Mouse (Mus musculus) hindlimb bud, embryonic 11.5 days (tissue): Measurements from ENCODE around the gene Tmem136.

Experiments
- DNase-seq: peaks from one replicate; pipeline ENCODE4 v3.0.0-alpha.2; 2012; ENCODE audit warnings: low read depth, low spot score; ENCODE audit errors: extremely low spot score

Tmem136 gene

DNA sequence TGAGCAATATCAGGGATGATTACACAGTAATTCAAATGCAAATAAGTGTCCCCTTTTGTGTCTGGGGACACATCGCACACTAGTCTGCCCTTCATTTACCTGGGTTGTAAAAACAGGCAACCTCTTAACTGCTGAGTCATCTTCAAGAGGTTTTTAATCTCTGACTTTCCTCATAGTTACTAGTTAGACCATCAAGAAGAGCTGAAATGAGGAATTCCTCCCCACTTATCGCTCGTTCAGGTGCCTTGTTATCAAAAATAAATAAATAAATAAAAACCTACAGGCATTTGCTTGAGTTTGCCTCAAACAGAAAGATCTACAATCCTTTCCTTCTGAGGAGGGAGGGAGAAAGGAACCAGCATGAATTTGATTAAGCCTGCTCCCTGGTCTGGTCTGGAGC, 7.6 kb downstream of the Tmem136 start:
- DNase-seq = no peak

GRCm38 (mm10) chr9:43108081-43108480, 8.3 kb downstream of the Tmem136 start:
- DNase-seq = no peak

DNA sequence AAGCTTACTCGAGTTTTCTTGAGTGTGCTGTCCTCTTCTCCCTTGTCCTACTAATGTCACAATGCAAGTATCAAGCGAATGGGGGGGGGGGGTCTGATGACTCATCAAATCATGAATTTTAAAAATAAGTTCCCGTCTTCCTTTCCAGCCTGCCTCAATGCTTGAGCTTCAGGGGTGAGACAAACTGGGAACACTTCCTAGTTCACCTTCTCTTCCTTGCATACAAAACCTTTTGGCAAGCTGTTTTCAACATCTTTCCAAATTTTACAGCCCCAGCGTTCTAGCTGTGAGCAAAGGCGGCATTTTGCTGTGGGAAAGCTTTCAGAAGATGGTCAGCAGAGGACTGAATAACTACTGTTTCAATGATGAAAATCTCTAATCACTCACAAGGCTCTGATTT, 8.8 kb downstream of the Tmem136 start:
- no peak for DNase-seq

DNA sequence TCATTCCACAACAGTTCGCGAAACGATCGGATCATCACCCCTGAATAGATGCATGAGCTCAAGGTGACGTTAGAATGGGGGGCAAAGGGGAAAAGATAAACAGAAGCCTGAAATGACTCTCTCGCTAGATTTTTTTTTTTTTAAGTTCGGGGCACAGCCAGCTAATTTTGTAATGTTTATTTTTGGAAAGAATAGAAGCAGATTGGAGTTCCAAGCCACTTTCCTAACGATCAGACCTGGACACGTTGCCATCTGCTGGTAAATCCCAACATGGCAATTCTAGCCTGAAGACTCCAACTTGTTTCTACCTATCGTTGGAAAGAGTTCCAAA, 9.2 kb downstream of the Tmem136 start, which contains the start of gene Arhgef12:
Gene Arhgef12, minus strand, starts transcription at position 53 of the 331 bp plus-strand sequence.
- DNase-seq = no peak

- no peak for DNase-seq
Measured at GRCm38 (mm10) chr9:43106426-43107186, 9.8 kb downstream of the Tmem136 start.

GRCm38 (mm10) chr9:43105664-43106361, 10.6 kb downstream of the Tmem136 start:
- DNase-seq = peak; percentile 77

GRCm38 (mm10) chr9:43104873-43105663, 11.3 kb downstream of the Tmem136 start:
- DNase-seq = no peak

- no peak for DNase-seq
Measured at GRCm38 (mm10) chr9:43104526-43104872, 11.9 kb downstream of the Tmem136 start.

DNA sequence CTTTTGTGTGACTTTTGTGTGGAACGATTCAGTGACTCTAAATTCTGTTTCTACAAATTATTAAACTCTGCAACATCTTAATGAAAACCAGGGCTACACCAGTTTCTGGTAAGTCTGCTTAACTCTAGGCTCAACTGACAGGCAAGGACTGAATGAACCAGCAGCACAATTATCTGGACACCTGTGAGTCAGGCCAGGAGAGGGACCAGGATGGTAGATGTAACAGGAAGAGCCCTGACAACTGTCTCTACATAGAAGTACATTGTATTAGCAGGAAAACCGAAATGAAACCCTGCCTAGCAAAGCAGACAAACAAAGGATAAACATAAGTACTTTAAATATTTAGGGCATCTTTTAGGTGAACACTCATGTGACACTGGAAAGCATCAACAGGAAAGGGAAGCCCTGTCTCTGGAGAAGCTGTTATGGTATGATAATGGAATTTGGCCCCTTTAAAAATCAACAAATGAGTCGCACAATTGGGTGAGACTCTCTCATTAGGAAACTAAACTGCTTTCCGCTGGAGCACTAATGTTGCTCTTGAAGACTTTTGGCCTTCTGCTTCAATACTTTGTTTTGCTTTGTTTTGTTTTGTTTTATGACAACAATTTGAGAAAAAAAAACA, 12.6 kb downstream of the Tmem136 start:
- DNase-seq = no peak

DNA sequence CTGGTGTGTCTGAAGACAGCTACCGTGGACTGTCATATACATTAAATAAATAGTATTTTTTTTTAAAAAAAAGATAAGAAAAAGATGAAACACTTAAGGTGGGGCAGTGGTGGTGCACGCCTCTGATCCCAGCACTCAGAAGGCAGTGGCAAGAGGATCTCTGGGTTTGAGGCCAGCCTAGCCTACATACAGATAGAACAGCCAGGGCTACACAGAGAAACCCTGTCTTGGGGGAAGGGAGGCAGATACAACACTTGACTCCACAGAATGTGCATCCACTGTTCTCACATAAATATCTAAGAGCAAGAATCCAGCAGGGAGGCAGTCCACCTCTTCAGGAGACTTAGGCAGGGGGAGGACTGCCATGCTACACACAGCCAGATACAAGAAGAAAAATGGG, 13.4 kb downstream of the Tmem136 start:
- DNase-seq = no peak

GRCm38 (mm10) chr9:43101936-43102595, 14.3 kb downstream of the Tmem136 start:
- DNase-seq = no peak

DNA sequence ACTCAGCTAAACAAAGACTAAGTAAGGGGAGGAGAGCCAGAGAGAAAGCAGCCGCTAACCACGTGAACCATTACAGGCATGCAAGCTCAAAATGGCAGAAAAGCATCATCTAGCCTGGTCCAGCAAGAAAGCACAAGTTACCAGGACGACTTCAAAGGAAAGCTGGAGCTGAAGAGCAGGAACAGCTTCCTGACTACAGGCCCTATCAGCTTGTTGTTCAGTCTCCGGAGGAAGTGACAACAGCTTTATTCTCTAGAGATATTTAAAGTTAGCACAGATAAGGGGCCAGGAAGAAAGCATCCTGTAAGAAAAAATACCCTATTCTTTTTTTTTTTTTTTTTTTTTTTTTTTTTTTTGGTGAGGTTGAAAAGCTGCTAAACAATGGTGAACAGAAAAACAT, 17.4 kb downstream of the Tmem136 start:
- no peak for DNase-seq

GRCm38 (mm10) chr9:43097801-43098557, 18.4 kb downstream of the Tmem136 start:
- no peak for DNase-seq

GRCm38 (mm10) chr9:43096337-43096736, 20.0 kb downstream of the Tmem136 start:
- DNase-seq = no peak

- DNase-seq = no peak
Measured at GRCm38 (mm10) chr9:43094828-43095227, 21.5 kb downstream of the Tmem136 start.

DNA sequence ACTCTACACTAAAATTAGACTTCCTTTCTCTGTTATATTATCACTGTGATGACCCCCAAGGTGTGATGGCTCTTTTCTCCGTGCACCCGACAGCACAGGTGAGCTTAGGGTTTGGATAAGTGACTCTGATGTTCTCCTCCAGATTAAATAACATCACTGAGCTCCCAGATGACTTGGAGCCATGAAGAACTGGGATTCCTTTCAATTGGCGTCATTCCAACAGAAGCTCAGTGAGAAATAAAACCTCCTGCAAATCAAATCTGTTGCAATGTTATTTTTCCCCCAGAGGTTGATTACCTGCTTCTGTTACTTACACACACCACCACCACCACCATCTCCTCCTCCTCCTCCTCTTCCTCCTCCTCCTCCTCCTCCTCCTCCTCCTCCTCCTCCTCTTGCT, 22.6 kb downstream of the Tmem136 start:
- DNase-seq = no peak

DNA sequence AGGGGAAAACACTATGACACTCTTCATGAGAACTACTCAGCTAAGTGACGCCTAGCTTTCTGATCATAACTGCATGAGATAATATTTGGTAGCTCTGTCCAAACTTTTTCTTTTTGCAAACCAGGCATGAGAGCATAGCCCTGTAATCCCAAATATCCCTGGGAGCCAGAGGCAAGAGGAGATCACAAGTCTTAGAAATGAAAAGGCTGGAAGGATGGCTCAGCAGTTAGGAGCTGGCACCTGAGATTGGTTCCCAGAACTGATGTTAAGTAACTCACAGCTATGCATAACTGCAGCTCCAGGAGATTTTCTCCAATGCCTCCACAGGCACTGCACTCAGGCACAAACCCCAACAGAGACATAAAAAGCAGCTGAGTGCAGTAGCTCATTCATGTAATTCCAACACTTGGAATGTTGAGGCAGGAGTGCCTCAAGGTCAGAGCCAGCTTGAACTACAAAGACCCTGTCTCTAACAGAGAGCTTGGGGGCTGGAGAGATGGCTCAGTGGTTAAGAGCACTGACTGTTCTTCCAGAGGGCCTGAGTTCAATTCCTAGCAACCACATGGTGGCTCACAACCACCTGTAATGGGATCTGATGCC, 30.6 kb downstream of the Tmem136 start:
- no peak for DNase-seq

GRCm38 (mm10) chr9:43084496-43085362, 31.6 kb downstream of the Tmem136 start:
- DNase-seq = no peak
